ENCODE assay signal across 8 mouse cellular contexts in the genomic region with DNA sequence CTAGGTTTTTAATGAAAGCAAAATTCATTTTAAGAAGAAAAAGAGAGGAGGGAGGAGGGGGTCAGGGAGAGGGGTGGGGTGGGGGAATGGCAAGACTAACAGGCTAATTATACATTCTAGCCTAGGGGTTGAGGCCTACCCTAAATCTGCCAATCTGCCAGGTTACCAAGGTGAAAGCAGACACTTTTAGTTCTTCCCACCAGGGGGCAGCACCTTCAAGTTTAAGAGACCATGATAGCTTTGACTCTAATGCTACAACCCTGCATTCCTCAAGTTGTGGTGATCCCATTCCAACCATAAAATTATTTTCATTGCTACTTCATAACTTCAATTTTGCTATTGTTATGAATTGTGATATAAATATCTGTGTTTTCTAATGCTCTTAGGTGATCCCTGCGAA. TPM values are rescaled to one million over a fixed set of nuclear protein-coding genes. Genes with fewer than 3 reads are reported as not detected.
DNase-seq lines count a peak whose midpoint lies in the region; ATAC-seq and TF ChIP-seq lines count a peak whose summit lies in the region.
"Had no signal": no experiment of that assay in that cellular context is flagged by ENCODE, and none has a peak within 500 bp of the region (broad histone marks: within the 10 kb centered on the region; RNA-seq: fewer than 3 reads in every experiment).

No protein-coding gene starts in this region.

- peak; percentile 82 for TF ChIP-seq RAD21 in MEL (IDR thresholded peaks at IDR 0.05; ENCODE audit: low read depth, low read length)

- no peak overlapping the region for H3K4me2 ChIP-seq in embryonic facial prominence, embryonic 13.5 days
- H3K4me2 ChIP-seq: neural tube, embryonic 13.5 days had no signal

- H3K4me3 ChIP-seq in MEL (ENCODE audit: control insufficient read depth in 1 of 2, insufficient read depth in 1 of 2, low read depth in 2 of 2, low read length in 2 of 2), result no peak overlapping the region
- no peak overlapping the region for H3K4me3 ChIP-seq in embryonic facial prominence, embryonic 13.5 days
- H3K4me3 ChIP-seq: neural tube, embryonic 13.5 days had no signal

- H3K4me1 ChIP-seq in MEL (ENCODE audit: control insufficient read depth in 1 of 2, insufficient read depth in 2 of 2, low read length in 2 of 2), result peaks cover 0 to 7% of the 10 kb centered on the region in 2 experiments; a peak in 2 of 4 replicates
- H3K4me1 ChIP-seq in embryonic facial prominence, embryonic 13.5 days, result no peaks in the 10 kb centered on the region
- H3K4me1 ChIP-seq: neural tube, embryonic 13.5 days had no signal

- TF ChIP-seq POLR2A in MEL (IDR thresholded peaks at IDR 0.05; ENCODE audit: control insufficient read depth in 1 of 2, insufficient read depth in 1 of 2, low read depth in 1 of 2, low read length in 2 of 2, poor library complexity in 1 of 2), result no peak

- no peaks in the 10 kb centered on the region for H3K79me2 ChIP-seq in MEL (ENCODE audit: control insufficient read depth, insufficient read depth, low read length, poor library complexity)

- intact Hi-C loops in heart, postnatal 10 days (cut with DNase I), result loop anchor here (1.0 to 5.0 kb wide), 4 partner anchors 53 to 388 kb away; no protein-coding TSS in a partner anchor

- no peaks in the 10 kb centered on the region; a peak in 2 of 4 replicates for H3K27me3 ChIP-seq in MEL (ENCODE audit: control insufficient read depth in 1 of 2, insufficient read depth in 2 of 2, low read length in 2 of 2)
- H3K27me3 ChIP-seq in embryonic facial prominence, embryonic 13.5 days, result no peaks in the 10 kb centered on the region
- H3K27me3 ChIP-seq: neural tube, embryonic 13.5 days had no signal

- H3K9me3 ChIP-seq in MEL (replicated peaks; ENCODE audit: insufficient read depth, low read length), result no peaks in the 10 kb centered on the region
- H3K9me3 ChIP-seq in embryonic facial prominence, embryonic 13.5 days, result no peaks in the 10 kb centered on the region
- H3K9me3 ChIP-seq: neural tube, embryonic 13.5 days had no signal

- peak; percentile 83 for DNase-seq in MEL (ENCODE audit: low read depth, low spot score)
- DNase-seq in adrenal gland, postnatal 25 days, result peak; percentile 71
- DNase-seq in heart, postnatal 10 days, result peak; percentile 80 to 87
- DNase-seq in layer of hippocampus, postnatal 14 days (ENCODE audit: low spot score in 2 of 2), result peak; percentile 60 to 76
- DNase-seq in spleen, adult 18-20 months, result peak; percentile 20 to 74

- H3K27ac ChIP-seq in MEL (ENCODE audit: control insufficient read depth, low read depth, low read length), result no peak overlapping the region
- H3K27ac ChIP-seq in embryonic facial prominence, embryonic 13.5 days, result no peak overlapping the region
- H3K27ac ChIP-seq: neural tube, embryonic 13.5 days had no signal

- H3K36me3 ChIP-seq in MEL (ENCODE audit: control insufficient read depth in 1 of 2, insufficient read depth in 2 of 2, low read length in 2 of 2), result peaks cover 0 to 3% of the 10 kb centered on the region in 2 experiments; a peak in 1 of 4 replicates
- no peaks in the 10 kb centered on the region for H3K36me3 ChIP-seq in embryonic facial prominence, embryonic 13.5 days
- H3K36me3 ChIP-seq: neural tube, embryonic 13.5 days had no signal

- ATAC-seq in embryonic facial prominence, embryonic 13.5 days (ENCODE audit: insufficient number of reproducible peaks, insufficient read depth, low FRiP score, low TSS enrichment, low read depth), result peak; percentile 15; the same call in 1 of the 2 replicates
- ATAC-seq in megakaryocyte, adult 5-6 weeks (ENCODE audit: poor library complexity, severe bottlenecking), result peak; percentile 84

- H3K9ac ChIP-seq in MEL (ENCODE audit: control insufficient read depth, low read depth, low read length, poor library complexity, severe bottlenecking), result no peak overlapping the region
- H3K9ac ChIP-seq in embryonic facial prominence, embryonic 13.5 days, result no peak overlapping the region
- H3K9ac ChIP-seq: neural tube, embryonic 13.5 days had no signal

- TF ChIP-seq CTCF in MEL (IDR thresholded peaks at IDR 0.05 in 2 of 3, conservative IDR thresholded peaks at IDR 0.05 in 1 of 3; ENCODE audit: control insufficient read depth in 1 of 3, insufficient read depth in 1 of 3, low read depth in 2 of 3, low read length in 3 of 3, poor library complexity in 1 of 3, severe bottlenecking in 1 of 3), result peak; percentile 53 to 81 (median 58)

- 67% methylated on average over 1 of the region's 1 CpGs for WGBS in embryonic facial prominence, embryonic 13.5 days

- no peak for TF ChIP-seq EP300 in MEL (IDR thresholded peaks at IDR 0.05; ENCODE audit: low read depth in 1 of 2, low read length in 2 of 2)

TF ChIP-seq in MEL, 35 proteins besides CTCF, POLR2A, EP300 and RAD21:
- TF ChIP-seq SIN3A (IDR thresholded peaks at IDR 0.05; ENCODE audit: low read length), result no peak
- TF ChIP-seq UBTF (IDR thresholded peaks at IDR 0.05; ENCODE audit: borderline replicate concordance, insufficient read depth, low read depth, low read length), result no peak
- no peak for TF ChIP-seq MEF2A (IDR thresholded peaks at IDR 0.05; ENCODE audit: extremely low read depth, insufficient replicate concordance, low read depth, low read length, poor library complexity, severe bottlenecking)
- no peak for TF ChIP-seq MAZ (IDR thresholded peaks at IDR 0.05; ENCODE audit: low read depth, low read length)
- TF ChIP-seq ZC3H11A (IDR thresholded peaks at IDR 0.05; ENCODE audit: low read depth, low read length), result peak; percentile 72
- TF ChIP-seq MAFK (IDR thresholded peaks at IDR 0.05; ENCODE audit: borderline replicate concordance, low read depth, low read length), result no peak
- TF ChIP-seq SMC3 (IDR thresholded peaks at IDR 0.05; ENCODE audit: low read depth, low read length), result peak; percentile 87

RNA-seq across cellular contexts. Expression of a gene that starts 6.5 kb away (rescaled TPM):
- not detected in 2 replicates for total RNA-seq in MEL (2012; rRNA removed)
- not detected for polyA plus RNA-seq in MEL (2012; ENCODE audit: insufficient read depth in 1 of 2, insufficient read length in 2 of 2, low read depth in 1 of 2, low replicate concordance in 2 of 2, missing spikeins in 1 of 2)
- not detected in 2 replicates for total RNA-seq in adrenal gland, postnatal 25 days (2021)
- not detected in 2 replicates for polyA plus RNA-seq in embryonic facial prominence, embryonic 13.5 days (2015; fragmentation: Nextera tagmentation; extraction: Ambion mirVana)
- not detected for total RNA-seq in heart, postnatal 10 days (2021)
- under 1 TPM in 1 of 2 experiments, not detected in 1; 0.29 TPM for total RNA-seq in layer of hippocampus, postnatal 14 days (2021)
- not detected in 2 replicates for total RNA-seq in megakaryocyte, adult 5-6 weeks (2015)
- not detected in 2 replicates for total RNA-seq in megakaryocyte, adult 5-6 weeks (2017)
- polyA plus RNA-seq: neural tube, embryonic 13.5 days had no signal

RNA-seq across cellular contexts. Expression of a gene that starts 44.7 kb away (rescaled TPM):
- total RNA-seq in MEL (2012; rRNA removed), result 6.1 and 8.3 TPM in 2 replicates
- polyA plus RNA-seq in MEL (2012; ENCODE audit: insufficient read depth in 1 of 2, insufficient read length in 2 of 2, low read depth in 1 of 2, low replicate concordance in 2 of 2, missing spikeins in 1 of 2), result 1 to 10 TPM in 1 of 2 experiments, not detected in 1; 7.6 TPM
- 9.0 and 9.4 TPM in 2 replicates for total RNA-seq in adrenal gland, postnatal 25 days (2021)
- 24.3 and 25.1 TPM in 2 replicates for polyA plus RNA-seq in embryonic facial prominence, embryonic 13.5 days (2015; fragmentation: Nextera tagmentation; extraction: Ambion mirVana)
- 1 to 10 TPM; 6.6 to 6.8 TPM for total RNA-seq in heart, postnatal 10 days (2021)
- 10 to 100 TPM in 1 of 2 experiments, 1 to 10 TPM in 1; 9.3 to 12.1 TPM for total RNA-seq in layer of hippocampus, postnatal 14 days (2021)
- 25.0 and 29.8 TPM in 2 replicates for total RNA-seq in megakaryocyte, adult 5-6 weeks (2015)
- 38.4 and 47.9 TPM in 2 replicates for total RNA-seq in megakaryocyte, adult 5-6 weeks (2017)
